Mouse (Mus musculus): Measurements from ENCODE around the gene Krtap19-3.

DNA sequence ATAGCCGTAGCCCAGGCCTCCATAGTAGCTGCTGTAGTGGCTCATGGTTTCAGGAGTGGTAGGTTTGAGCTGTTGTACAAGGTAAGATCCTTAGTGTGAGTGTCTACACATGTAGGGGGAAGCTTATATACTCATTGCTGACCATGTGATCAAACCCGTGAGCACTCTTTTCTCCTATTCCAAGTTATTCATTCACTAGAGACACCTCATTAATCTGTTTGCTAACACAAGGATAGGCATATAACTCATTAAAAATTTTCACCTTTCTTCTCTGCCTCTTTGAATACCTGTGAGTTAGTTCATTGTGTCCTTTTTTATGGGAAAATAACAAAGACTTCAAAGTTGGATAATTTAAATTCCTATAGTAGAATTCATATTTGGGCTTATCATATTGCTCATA, at the start of gene Krtap19-3:
- TF ChIP-seq POLR2A (IDR thresholded peaks at IDR 0.05; ENCODE audit: insufficient read depth, low read length): no peak
- no peak for TF ChIP-seq CTCF (IDR thresholded peaks at IDR 0.05; ENCODE audit: low read depth, low read length)

All from ES-Bruce4 (cell line).